Mouse (Mus musculus) monocyte, adult 2 months (primary cell): ENCODE results near the gene 2210408I21Rik.

Experiments used
- DNase-seq, 2 experiments: peaks; one replicate each; pipeline ENCODE4 v3.0.0; 2022; ENCODE audit warnings: low spot score in 2 of 2, low read depth in 1 of 2

2210408I21Rik gene

GRCm38 (mm10) chr13:77275172-77275747 is 139.9 kb downstream of the 2210408I21Rik start:
- DNase-seq, result no peak

GRCm38 (mm10) chr13:77278659-77279413 is 143.5 kb downstream of the 2210408I21Rik start:
- no peak for DNase-seq

GRCm38 (mm10) chr13:77295519-77295918 is 160.2 kb downstream of the 2210408I21Rik start:
- no peak for DNase-seq

GRCm38 (mm10) chr13:77324101-77324500 is 188.8 kb downstream of the 2210408I21Rik start:
- no peak for DNase-seq

GRCm38 (mm10) chr13:77326174-77326959 is 191.0 kb downstream of the 2210408I21Rik start:
- no peak for DNase-seq

- DNase-seq, result no peak
These were observed 206.8 kb downstream of the 2210408I21Rik start for GRCm38 (mm10) chr13:77342097-77342496.

- no peak for DNase-seq
These were observed 250.2 kb downstream of the 2210408I21Rik start for GRCm38 (mm10) chr13:77385448-77385970.

- no peak for DNase-seq
These were observed 250.7 kb downstream of the 2210408I21Rik start for GRCm38 (mm10) chr13:77386001-77386400.

- no peak for DNase-seq
These were observed 252.8 kb downstream of the 2210408I21Rik start for GRCm38 (mm10) chr13:77388148-77388547.

GRCm38 (mm10) chr13:77389209-77389608 is 253.9 kb downstream of the 2210408I21Rik start:
- no peak for DNase-seq

GRCm38 (mm10) chr13:77396374-77396773 is 261.0 kb downstream of the 2210408I21Rik start:
- DNase-seq, result no peak

- no peak for DNase-seq
These were observed 261.6 kb downstream of the 2210408I21Rik start for GRCm38 (mm10) chr13:77396981-77397380.

- DNase-seq, result no peak
These were observed 262.3 kb downstream of the 2210408I21Rik start for GRCm38 (mm10) chr13:77397646-77398045.

GRCm38 (mm10) chr13:77398477-77398876 is 263.1 kb downstream of the 2210408I21Rik start:
- DNase-seq, result no peak

GRCm38 (mm10) chr13:77400762-77401161 is 265.4 kb downstream of the 2210408I21Rik start:
- no peak for DNase-seq

GRCm38 (mm10) chr13:77408530-77408929 is 273.2 kb downstream of the 2210408I21Rik start:
- DNase-seq, result no peak

GRCm38 (mm10) chr13:77409804-77410203 is 274.5 kb downstream of the 2210408I21Rik start:
- no peak for DNase-seq

- DNase-seq, result no peak
These were observed 277.5 kb downstream of the 2210408I21Rik start for GRCm38 (mm10) chr13:77412829-77413228.

GRCm38 (mm10) chr13:77450007-77450567 is 314.7 kb downstream of the 2210408I21Rik start:
- no peak for DNase-seq

- DNase-seq, result no peak
These were observed 334.8 kb downstream of the 2210408I21Rik start for GRCm38 (mm10) chr13:77470093-77470621.

GRCm38 (mm10) chr13:77476420-77476819 is 341.1 kb downstream of the 2210408I21Rik start:
- DNase-seq, result no peak
